Comparison of ENCODE assay signal across 34 mouse cellular contexts in the genomic region with DNA sequence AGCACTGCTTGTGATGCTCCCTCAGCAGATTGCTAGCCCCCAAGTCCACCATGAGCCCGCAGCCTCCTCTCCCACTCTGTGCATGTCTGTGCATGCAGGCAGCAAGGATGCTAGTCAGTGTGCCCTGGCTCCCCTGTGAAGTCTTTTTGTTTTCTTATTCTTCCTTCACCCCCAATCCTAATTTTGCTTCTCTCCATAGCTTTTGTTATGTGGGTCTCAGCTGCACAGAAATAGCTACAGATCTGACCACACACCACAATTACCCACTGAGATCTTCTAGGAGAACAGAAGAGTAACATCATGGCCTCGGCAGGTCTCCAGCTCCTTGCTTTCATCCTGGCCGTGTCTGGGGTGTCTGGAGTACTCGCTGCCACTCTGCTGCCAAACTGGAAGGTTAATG. TPM values are rescaled to one million over a fixed set of nuclear protein-coding genes. Genes with fewer than 3 reads are reported as not detected.
"Had no signal": no experiment of that assay in that cellular context is flagged by ENCODE, and none has a peak within 500 bp of the region (broad histone marks: within the 10 kb centered on the region; RNA-seq: fewer than 3 reads in every experiment).

Cldn20 (plus strand) TSS at position 301 of the 400 bp plus-strand sequence.

- H3K4me3 ChIP-seq: left cerebral cortex, adult 2 months; limb, embryonic 12.5 days; limb, embryonic 13.5 days; liver, embryonic 12.5 days; liver, embryonic 13.5 days; liver, embryonic 15.5 days; lung, embryonic 15.5 days; midbrain, embryonic 10.5 days; midbrain, embryonic 12.5 days; midbrain, embryonic 13.5 days; midbrain, embryonic 15.5 days; myocyte had no signal

- H3K9ac ChIP-seq: limb, embryonic 12.5 days; limb, embryonic 13.5 days; liver, embryonic 12.5 days; liver, embryonic 13.5 days; liver, embryonic 14.5 days; liver, embryonic 15.5 days; liver, postnatal 0 days; lung, embryonic 14.5 days; lung, embryonic 15.5 days; midbrain, embryonic 12.5 days; midbrain, embryonic 13.5 days; midbrain, embryonic 15.5 days had no signal

- H3K4me2 ChIP-seq: limb, embryonic 12.5 days; limb, embryonic 13.5 days; liver, embryonic 11.5 days; liver, embryonic 12.5 days; liver, embryonic 13.5 days; liver, embryonic 15.5 days; lung, embryonic 14.5 days; lung, embryonic 15.5 days; midbrain, embryonic 11.5 days; midbrain, embryonic 12.5 days; midbrain, embryonic 13.5 days; midbrain, embryonic 15.5 days had no signal

- H3K9me3 ChIP-seq: limb, embryonic 12.5 days; limb, embryonic 13.5 days; liver, embryonic 12.5 days; liver, embryonic 13.5 days; liver, embryonic 15.5 days; lung, embryonic 15.5 days; megakaryocyte, embryonic 14.5 days; midbrain, embryonic 10.5 days; midbrain, embryonic 12.5 days; midbrain, embryonic 13.5 days; midbrain, embryonic 15.5 days had no signal

- H3K4me1 ChIP-seq: limb, embryonic 12.5 days; lung, embryonic 15.5 days; midbrain, embryonic 10.5 days; midbrain, embryonic 12.5 days; midbrain, embryonic 13.5 days; midbrain, embryonic 15.5 days had no signal

- DNase-seq: left cerebral cortex, postnatal 4 days; liver; liver, embryonic 13.5 days; liver, postnatal 0 days; lung, adult 18-20 months; lung, adult 2 months; lung, embryonic 14.5 days; lung, postnatal 10 days; lung, postnatal 14 days; lung, postnatal 36 days; lung, postnatal 4 days; midbrain, embryonic 14.5 days had no signal

- ATAC-seq: liver, embryonic 12.5 days; liver, postnatal 0 days; lung, postnatal 0 days; midbrain, embryonic 13.5 days; midbrain, embryonic 15.5 days; midbrain, embryonic 16.5 days had no signal

- H3K27me3 ChIP-seq: limb, embryonic 12.5 days; limb, embryonic 13.5 days; liver, embryonic 12.5 days; liver, embryonic 13.5 days; liver, embryonic 15.5 days; lung, embryonic 15.5 days; megakaryocyte, embryonic 14.5 days; midbrain, embryonic 12.5 days; midbrain, embryonic 13.5 days; midbrain, embryonic 15.5 days had no signal

- H3K36me3 ChIP-seq: limb, embryonic 12.5 days; lung, embryonic 15.5 days; midbrain, embryonic 12.5 days; midbrain, embryonic 15.5 days had no signal

- H3K27ac ChIP-seq: left cerebral cortex, adult 2 months; limb, embryonic 12.5 days; limb, embryonic 13.5 days; liver, embryonic 12.5 days; liver, embryonic 13.5 days; liver, embryonic 14.5 days; liver, embryonic 15.5 days; lung, embryonic 15.5 days; macrophage; midbrain, embryonic 10.5 days; midbrain, embryonic 12.5 days; midbrain, embryonic 13.5 days; midbrain, embryonic 15.5 days had no signal

RNA-seq across cellular contexts. Expression of gene Cldn20, which starts in this region (rescaled TPM):
- total RNA-seq: liver, adult 2 months; megakaryocyte-erythroid progenitor cell, adult 5-6 weeks had no signal
- polyA plus RNA-seq: limb, embryonic 12.5 days; liver, embryonic 11.5 days; liver, embryonic 12.5 days; liver, embryonic 13.5 days; liver, embryonic 15.5 days; liver, postnatal 0 days; lung, embryonic 14.5 days; lung, embryonic 16.5 days; lung, postnatal 0 days; macrophage; midbrain, embryonic 10.5 days; midbrain, embryonic 11.5 days; midbrain, embryonic 12.5 days; midbrain, embryonic 13.5 days; midbrain, embryonic 14.5 days; midbrain, embryonic 15.5 days; neural tube, embryonic 11.5 days had no signal
